Mouse (Mus musculus) E14TG2a.4 (cell line): ENCODE results near the gene Cers1.
A peak's percentile ranks its signal among the peaks of the same experiment; 100 is the strongest.

Experiments used
- H3K27me3 ChIP-seq: 2 replicates; pipeline ENCODE4 v1.6.1; 2014; ENCODE audit warnings: low read length, control low read depth; ENCODE audit not compliant: insufficient read depth
- H3K36me3 ChIP-seq: 2 replicates; pipeline ENCODE4 v1.6.1; 2014; ENCODE audit warnings: low read length, control low read depth; ENCODE audit not compliant: insufficient read depth
- H3K4me1 ChIP-seq: replicated peaks from 2 replicates; pipeline ENCODE4 v1.6.1; 2014; ENCODE audit warnings: low read depth, low read length, control low read depth
- H3K4me3 ChIP-seq: replicated peaks from 2 replicates; pipeline ENCODE4 v1.5.1; 2014; ENCODE audit warnings: mild to moderate bottlenecking, low read length
- H3K9me3 ChIP-seq: 2 replicates; pipeline ENCODE4 v1.6.1; 2014; ENCODE audit warnings: low read length, control low read depth
- CTCF ChIP-seq: conservative IDR thresholded peaks from 2 replicates; pipeline ENCODE4 v1.5.1; 2014; ENCODE audit warnings: low read length
- NANOG ChIP-seq: IDR thresholded peaks from 2 replicates; pipeline ENCODE4 v1.6.1; 2014; ENCODE audit warnings: borderline replicate concordance, low read length, mixed read lengths
- POU5F1 ChIP-seq: IDR thresholded peaks from 2 replicates; pipeline ENCODE4 v1.6.1; 2014; ENCODE audit warnings: low read length, borderline replicate concordance

Cers1 gene

GRCm38 (mm10) chr8:70315624-70316510, at the start of gene Cers1:
Cers1 (plus strand) TSS chr8:70315775.
- Histone ChIP-seq H3K4me3 (peak within 1 kb of the TSS; percentile 81), H3K27me3 (peaks cover 29% of the 10 kb centered on the region), H3K9me3 (no peaks in the 10 kb centered on the region), H3K4me1 (peaks cover 34% of the 10 kb centered on the region), H3K36me3 (peaks cover 32% of the 10 kb centered on the region)
- TF ChIP-seq CTCF (no peak), NANOG (no peak), POU5F1 (no peak)

- TF ChIP-seq NANOG (no peak), CTCF (no peak)
- H3K4me1 ChIP-seq: peaks cover 38% of the 10 kb centered on the region
Measured at GRCm38 (mm10) chr8:70267674-70268073, 47.9 kb upstream of the Cers1 start.

GRCm38 (mm10) chr8:70268311-70268710, 47.3 kb upstream of the Cers1 start:
- no peak overlapping the region for H3K4me3 ChIP-seq
- H3K36me3 ChIP-seq: peaks cover 49% of the 10 kb centered on the region
- 0 out of 2 replicates have a peak, but pooled peaks cover 3% of the 10 kb centered on the region for H3K9me3 ChIP-seq
- no peaks in the 10 kb centered on the region for H3K27me3 ChIP-seq
- TF ChIP-seq POU5F1 (no peak), NANOG (no peak), CTCF (no peak)
- H3K4me1 ChIP-seq: peaks cover 44% of the 10 kb centered on the region

More at GRCm38 (mm10) chr8:70267674-70268073, 47.9 kb upstream of the Cers1 start:
- H3K27me3 ChIP-seq: no peaks in the 10 kb centered on the region
- no peak overlapping the region for H3K4me3 ChIP-seq
- H3K36me3 ChIP-seq: peaks cover 55% of the 10 kb centered on the region
- H3K9me3 ChIP-seq: no peaks in the 10 kb centered on the region

- H3K4me1 ChIP-seq: peaks cover 51% of the 10 kb centered on the region
- TF ChIP-seq CTCF (peak; percentile 91), POU5F1 (no peak)
- no peak overlapping the region for H3K4me3 ChIP-seq
- H3K27me3 ChIP-seq: no peaks in the 10 kb centered on the region
- H3K36me3 ChIP-seq: peaks cover 42% of the 10 kb centered on the region
- 0 out of 2 replicates have a peak, but pooled peaks cover 5% of the 10 kb centered on the region for H3K9me3 ChIP-seq
Measured at GRCm38 (mm10) chr8:70268799-70269565, 46.6 kb upstream of the Cers1 start.

- no peaks in the 10 kb centered on the region for H3K27me3 ChIP-seq
- H3K4me3 ChIP-seq: peak overlapping the region; percentile 58
- peaks cover 81% of the 10 kb centered on the region for H3K4me1 ChIP-seq
- TF ChIP-seq NANOG (no peak), POU5F1 (no peak), CTCF (no peak)
- H3K9me3 ChIP-seq: 0 out of 2 replicates have a peak, but pooled peaks cover 5% of the 10 kb centered on the region
- peaks cover 5% of the 10 kb centered on the region for H3K36me3 ChIP-seq
Measured at GRCm38 (mm10) chr8:70272949-70273348, 42.6 kb upstream of the Cers1 start.

- no peaks in the 10 kb centered on the region; the same call in 1 of the 2 replicates for H3K36me3 ChIP-seq
- H3K4me1 ChIP-seq: peaks cover 85% of the 10 kb centered on the region
- 0 out of 2 replicates have a peak, but pooled peaks cover 5% of the 10 kb centered on the region for H3K9me3 ChIP-seq
- H3K4me3 ChIP-seq: no peak overlapping the region; the same call in 1 of the 2 replicates
- no peaks in the 10 kb centered on the region for H3K27me3 ChIP-seq
- TF ChIP-seq NANOG: peak; percentile 79; the same call in 1 of the 2 replicates
- no peak for TF ChIP-seq POU5F1
Measured at GRCm38 (mm10) chr8:70274350-70274749, 41.2 kb upstream of the Cers1 start.

GRCm38 (mm10) chr8:70276476-70276875, 39.1 kb upstream of the Cers1 start:
- Histone ChIP-seq H3K27me3 (no peaks in the 10 kb centered on the region), H3K9me3 (0 out of 2 replicates have a peak, but pooled peaks cover 5% of the 10 kb centered on the region), H3K4me3 (no peak overlapping the region), H3K4me1 (peaks cover 90% of the 10 kb centered on the region), H3K36me3 (no peaks in the 10 kb centered on the region)
- TF ChIP-seq NANOG (no peak), POU5F1 (no peak), CTCF (no peak)

GRCm38 (mm10) chr8:70278175-70278574, 37.4 kb upstream of the Cers1 start:
- H3K4me1 ChIP-seq: peaks cover 84% of the 10 kb centered on the region
- no peaks in the 10 kb centered on the region for H3K36me3 ChIP-seq
- 0 out of 2 replicates have a peak, but pooled peaks cover 3% of the 10 kb centered on the region for H3K9me3 ChIP-seq
- H3K27me3 ChIP-seq: no peaks in the 10 kb centered on the region
- peak overlapping the region; percentile 80 for H3K4me3 ChIP-seq
- no peak for TF ChIP-seq NANOG
- TF ChIP-seq POU5F1: no peak
- TF ChIP-seq CTCF: no peak
